Mouse (Mus musculus) kidney, postnatal 14 days (tissue): Measurements from ENCODE around the gene A730015C16Rik.

ENCODE experiments used
- DNase-seq: peaks from one replicate; pipeline ENCODE4 v3.0.0; 2022; ENCODE audit warnings: mixed read lengths

The A730015C16Rik gene

GRCm38 (mm10) chr4:108826643-108827042 is 21.8 kb downstream of the A730015C16Rik start:
- DNase-seq = no peak

DNA sequence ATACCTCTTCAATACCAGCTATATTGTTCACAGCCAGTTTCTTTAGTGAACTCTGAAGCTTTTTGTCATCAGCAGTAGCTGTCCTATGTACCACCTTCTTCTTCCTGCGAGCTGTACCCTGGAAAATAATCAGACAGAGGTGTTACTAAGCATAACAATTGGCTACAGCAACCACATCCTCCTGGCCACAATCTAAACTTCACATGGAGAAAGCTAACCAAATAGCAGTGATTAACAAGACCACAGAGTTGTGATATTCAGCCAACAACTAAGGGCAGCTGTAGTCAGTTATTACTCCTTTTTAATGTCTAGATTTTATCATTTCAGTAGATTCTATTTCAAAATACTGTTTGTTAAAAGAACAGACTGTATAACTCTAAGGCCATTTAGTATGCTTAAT is 22.3 kb downstream of the A730015C16Rik start:
- no peak for DNase-seq

- no peak for DNase-seq
These were observed 22.7 kb downstream of the A730015C16Rik start for GRCm38 (mm10) chr4:108825677-108826076.

DNA sequence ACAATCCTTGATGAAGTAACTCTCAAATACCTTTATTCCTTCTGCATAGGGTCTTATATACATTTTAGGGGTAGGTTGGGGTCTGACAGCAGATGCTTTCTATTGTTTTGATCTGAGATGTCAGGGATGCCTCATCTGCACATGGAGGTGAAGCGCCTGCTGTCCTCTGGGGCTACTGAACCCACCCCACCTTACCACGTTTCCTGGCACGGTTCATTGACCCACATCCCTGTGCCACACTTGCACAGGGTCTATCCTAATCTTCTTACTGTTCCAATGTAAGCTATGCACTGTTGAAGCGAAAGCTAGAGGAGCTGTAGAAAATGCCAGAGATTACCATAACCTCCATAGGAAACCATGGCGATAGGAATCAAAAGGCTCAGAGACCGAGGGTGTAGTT is 36.9 kb downstream of the A730015C16Rik start:
- DNase-seq = no peak

- no peak for DNase-seq
These were observed 37.3 kb downstream of the A730015C16Rik start for GRCm38 (mm10) chr4:108811142-108811541.

GRCm38 (mm10) chr4:108803535-108803934 is 44.9 kb downstream of the A730015C16Rik start:
- no peak for DNase-seq

- DNase-seq = peak; percentile 80
These were observed 50.2 kb downstream of the A730015C16Rik start for GRCm38 (mm10) chr4:108798083-108798830.
